Mouse (Mus musculus) lung, postnatal 0 days (tissue): ENCODE measurements around the gene Il18bp. TPM values are rescaled to one million over a fixed set of nuclear protein-coding genes. Genes with fewer than 3 reads are reported as not detected.
"Not testable (repeated sequence)": the region's sequence is repeated elsewhere in the genome, so short reads cannot be mapped to it uniquely, and the experiment has no call there.

Source experiments
- ATAC-seq: fragments of 200-750 bp; cut with Nextera tagmentation; 2 replicates; pipeline ENCODE4 v1.8.0; 2017; ENCODE audit warnings: moderate library complexity
- DNase-seq: peaks from one replicate; pipeline ENCODE4 v3.0.0-alpha.2; 2016; ENCODE audit warnings: low spot score
- H3K27ac ChIP-seq: fragments of 300-500 bp; sonication (generic); 2 replicates; pipeline ENCODE4 v1.5.1; 2014; ENCODE audit warnings: antibody characterized with exemption, mild to moderate bottlenecking, low read length, mixed read lengths
- H3K27me3 ChIP-seq: fragments of 300-500 bp; sonication (generic); replicated peaks from 2 replicates; pipeline ENCODE4 v1.6.1; 2014; ENCODE audit warnings: low read length, mixed read lengths; ENCODE audit not compliant: insufficient read depth
- H3K36me3 ChIP-seq: fragments of 300-500 bp; sonication (generic); 2 replicates; pipeline ENCODE4 v1.6.1; 2014; ENCODE audit warnings: low read length, mixed read lengths; ENCODE audit not compliant: insufficient read depth
- H3K4me1 ChIP-seq: fragments of 300-500 bp; sonication (generic); 2 replicates; pipeline ENCODE4 v1.6.1; 2014; ENCODE audit warnings: antibody characterized with exemption, low read depth, low read length, mixed read lengths; ENCODE audit not compliant: insufficient read depth
- H3K4me2 ChIP-seq: fragments of 300-500 bp; sonication (generic); replicated peaks from 2 replicates; pipeline ENCODE4 v1.6.1; 2014; ENCODE audit warnings: low read depth, mild to moderate bottlenecking, low read length, moderate library complexity, mixed read lengths
- H3K4me3 ChIP-seq: fragments of 300-500 bp; sonication (generic); 2 replicates; pipeline ENCODE4 v1.5.1; 2014; ENCODE audit warnings: low read depth, low read length
- H3K9ac ChIP-seq: fragments of 300-500 bp; sonication (generic); replicated peaks from 2 replicates; pipeline ENCODE4 v1.6.1; 2014; ENCODE audit warnings: low read depth, mild to moderate bottlenecking
- H3K9me3 ChIP-seq: fragments of 300-500 bp; sonication (generic); 2 replicates; pipeline ENCODE4 v1.6.1; 2016; ENCODE audit warnings: low read length, mixed read lengths
- CTCF ChIP-seq: IDR thresholded peaks from 2 replicates; pipeline ENCODE4 v1.5.1; 2016; ENCODE audit warnings: antibody characterized with exemption, mild to moderate bottlenecking
- EP300 ChIP-seq: IDR thresholded peaks from 2 replicates; pipeline ENCODE4 v1.6.1; 2016; ENCODE audit warnings: antibody characterized with exemption, mild to moderate bottlenecking, control low read depth
- WGBS: fragments of 180-500 bp; shearing (Covaris S2); extraction: QIAGEN DNeasy Blood & Tissue Kit; methylation state at CpG from one replicate; pipeline ENCODE4 v1.1.7; 2014; 5-methylcytosine and 5-hydroxymethylcytosine counted together
- polyA plus RNA-seq: library from polyadenylated mRNA; unstranded; fragments of >200 nt; fragmentation: Nextera tagmentation; extraction: Ambion mirVana; gene quantifications from 2 replicates; pipeline ENCODE4 v1.2.1, GENCODE M21; 2015

Gene Il18bp
- polyA plus RNA-seq, 1 experiment from 2014 or later = 2.5 TPM

DNA sequence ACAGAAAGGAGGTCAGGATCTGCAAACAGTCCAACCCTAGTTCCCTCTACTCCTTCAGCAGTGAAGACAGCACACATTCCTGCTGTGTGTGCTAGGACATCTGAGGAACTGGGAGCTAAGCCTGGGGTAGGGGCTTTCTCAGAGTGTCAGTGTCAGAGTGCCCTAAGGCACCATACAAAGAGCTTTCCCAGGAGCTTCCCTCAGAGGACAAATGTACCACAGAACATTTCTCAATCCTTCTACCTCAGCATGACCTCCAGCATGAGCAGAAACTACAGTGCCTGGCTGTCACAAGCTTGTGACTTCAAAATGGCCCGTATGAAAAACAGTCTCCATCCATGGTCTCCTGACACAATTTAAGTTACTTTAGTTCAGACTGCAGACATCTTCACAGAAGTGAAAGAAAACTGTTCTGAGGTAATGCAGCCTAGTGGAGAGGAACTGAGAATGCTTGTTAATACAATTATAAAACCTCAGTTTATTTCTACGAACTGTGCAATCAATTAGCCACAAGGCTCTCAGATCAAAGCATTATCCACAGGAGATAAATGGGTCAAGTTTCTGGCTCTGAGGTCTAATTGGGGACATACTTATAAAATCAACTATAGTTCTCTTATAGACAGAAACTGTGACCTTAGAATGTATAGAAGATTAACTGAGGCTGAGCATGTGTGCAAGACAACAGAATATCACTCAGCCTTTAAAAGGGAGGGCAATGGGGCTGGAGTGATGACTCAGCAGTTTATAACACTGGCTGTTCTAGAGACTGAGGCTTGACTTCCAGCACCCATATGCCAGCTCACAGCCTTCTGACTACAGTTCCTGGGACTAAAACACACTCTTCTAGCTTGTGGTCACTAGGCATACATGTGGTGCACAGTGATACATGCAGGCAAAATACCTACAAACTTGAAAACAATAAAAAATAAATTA is 7.0 kb upstream of the Il18bp start:
- 81% methylated on average over 2 of the region's 2 CpGs for WGBS

DNA sequence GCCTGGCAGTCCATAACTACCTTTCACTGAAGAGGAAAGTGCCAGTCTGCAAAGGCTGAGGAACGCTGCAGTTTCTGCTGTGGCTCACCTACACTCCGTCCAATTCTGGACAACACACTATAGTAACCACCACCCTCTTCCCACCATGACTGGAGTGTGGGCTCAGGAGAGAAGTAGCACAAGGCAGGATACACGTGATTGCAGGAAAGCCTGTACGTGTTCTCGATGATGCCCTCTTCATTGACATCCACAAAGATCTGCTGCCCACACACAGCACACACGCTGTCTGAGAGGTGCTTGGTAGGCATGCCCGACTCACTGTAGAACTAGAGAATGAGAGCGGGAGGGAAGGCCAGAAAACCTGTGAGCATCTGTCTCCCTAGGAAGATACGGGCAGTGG is 5.3 kb upstream of the Il18bp start:
- H3K9ac ChIP-seq = no peak overlapping the region
- H3K4me2 ChIP-seq = no peak overlapping the region
- DNase-seq (no peak), ATAC-seq (no peak)
- H3K4me3 ChIP-seq = no peak overlapping the region
- WGBS = 92% methylated on average over 9 of the region's 9 CpGs
- no peaks in the 10 kb centered on the region for H3K27me3 ChIP-seq
- 0 out of 2 replicates have a peak, but pooled peaks cover 17% of the 10 kb centered on the region for H3K36me3 ChIP-seq
- no peaks in the 10 kb centered on the region for H3K4me1 ChIP-seq
- TF ChIP-seq EP300 (no peak), CTCF (no peak)
- H3K9me3 ChIP-seq = no peaks in the 10 kb centered on the region
- no peak overlapping the region for H3K27ac ChIP-seq

More for the DNA sequence above, 7.0 kb upstream of the Il18bp start:
- Histone ChIP-seq H3K9me3 (no peaks in the 10 kb centered on the region), H3K4me3 (no peak overlapping the region), H3K9ac (no peak overlapping the region), H3K27me3 (no peaks in the 10 kb centered on the region), H3K27ac (no peak overlapping the region), H3K4me1 (no peaks in the 10 kb centered on the region), H3K4me2 (no peak overlapping the region), H3K36me3 (peaks cover 22% of the 10 kb centered on the region; the same call in 1 of the 2 replicates)
- DNase-seq (no peak), ATAC-seq (no peak)
- no peak for TF ChIP-seq EP300
- no peak for TF ChIP-seq CTCF

- H3K36me3 ChIP-seq = peaks cover 11% of the 10 kb centered on the region; the same call in 1 of the 2 replicates
- 87% methylated on average over 2 of the region's 2 CpGs for WGBS
- not testable (repeated sequence) for H3K4me2 ChIP-seq, H3K4me1 ChIP-seq, DNase-seq, H3K4me3 ChIP-seq, H3K9ac ChIP-seq, ATAC-seq, H3K27ac ChIP-seq, H3K27me3 ChIP-seq, H3K9me3 ChIP-seq
Measured at GRCm38 (mm10) chr7:102020934-102021333, 2.4 kb upstream of the Il18bp start.

DNA sequence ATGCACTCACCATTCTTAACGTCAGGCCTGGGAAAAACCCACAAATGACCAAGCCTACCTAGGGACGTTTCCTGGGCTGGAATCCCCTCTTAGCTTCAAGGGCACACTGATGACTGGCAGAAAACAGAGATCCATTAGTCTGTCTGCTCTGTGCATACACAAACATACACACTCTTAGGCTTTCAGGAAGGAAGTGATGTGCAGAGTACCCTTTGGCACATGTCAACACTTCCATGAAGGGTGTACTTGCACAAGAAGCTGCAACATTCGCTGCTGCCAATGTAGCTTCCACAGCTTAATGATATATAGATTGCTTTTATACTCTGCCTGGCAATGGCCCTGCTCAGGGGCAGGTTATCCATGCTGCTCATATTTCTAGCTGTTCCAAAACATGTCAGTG is 872 bp upstream of the Il18bp start:
- no peak overlapping the region for H3K4me3 ChIP-seq
- ATAC-seq = peak; percentile 44; the same call in 1 of the 2 replicates
- WGBS = 29% methylated on average over 3 of the region's 3 CpGs

GRCm38 (mm10) chr7:102018034-102018433 is 456 bp downstream of the Il18bp start:
- peaks cover 6% of the 10 kb centered on the region; the same call in 1 of the 2 replicates for H3K4me1 ChIP-seq
- H3K27ac ChIP-seq = peak overlapping the region; percentile 16; the same call in 1 of the 2 replicates
- no peaks in the 10 kb centered on the region for H3K9me3 ChIP-seq
- no peaks in the 10 kb centered on the region for H3K27me3 ChIP-seq
- DNase-seq = no peak
- TF ChIP-seq EP300 (no peak), CTCF (no peak)
- no peak overlapping the region for H3K9ac ChIP-seq
- 50% methylated on average over 7 of the region's 7 CpGs for WGBS
- no peak for ATAC-seq
- no peak overlapping the region for H3K4me3 ChIP-seq
- peaks cover 35% of the 10 kb centered on the region for H3K36me3 ChIP-seq
- peak overlapping the region; percentile 41 for H3K4me2 ChIP-seq

More for the DNA sequence above, 872 bp upstream of the Il18bp start:
- Histone ChIP-seq H3K9me3 (no peaks in the 10 kb centered on the region), H3K4me2 (no peak overlapping the region), H3K36me3 (peaks cover 23% of the 10 kb centered on the region), H3K27me3 (no peaks in the 10 kb centered on the region), H3K27ac (0 out of 2 replicates have a peak overlapping the region, but pooled peaks have one; percentile 26), H3K9ac (no peak overlapping the region), H3K4me1 (peaks cover 6% of the 10 kb centered on the region; the same call in 1 of the 2 replicates)
- no peak for TF ChIP-seq CTCF
- TF ChIP-seq EP300 = no peak
- peak; percentile 35 for DNase-seq

GRCm38 (mm10) chr7:102017452-102017851 is 1.0 kb downstream of the Il18bp start:
- peaks cover 6% of the 10 kb centered on the region; the same call in 1 of the 2 replicates for H3K4me1 ChIP-seq
- H3K27ac ChIP-seq = no peak overlapping the region
- H3K27me3 ChIP-seq = no peaks in the 10 kb centered on the region
- ATAC-seq = peak; percentile 32; the same call in 1 of the 2 replicates
- peak; percentile 47 for DNase-seq
- WGBS = 60% methylated on average over 5 of the region's 5 CpGs
- H3K9ac ChIP-seq = 0 out of 2 replicates have a peak overlapping the region, but pooled peaks have one; percentile 3
- peaks cover 39% of the 10 kb centered on the region for H3K36me3 ChIP-seq
- peak overlapping the region; percentile 41 for H3K4me2 ChIP-seq
- no peak for TF ChIP-seq CTCF
- no peak for TF ChIP-seq EP300
- no peaks in the 10 kb centered on the region for H3K9me3 ChIP-seq
- no peak overlapping the region for H3K4me3 ChIP-seq
